Mouse (Mus musculus): ENCODE data around the gene Sytl3. TPM values are rescaled to one million over a fixed set of nuclear protein-coding genes. Genes with fewer than 3 reads are reported as not detected.

The Sytl3 gene
- polyA plus RNA-seq, 1 experiment from 2014 or later: not detected

- ATAC-seq (no peak), DNase-seq (ENCODE audit: low read depth, low spot score) (no peak)
- in situ Hi-C loops (cut with MboI; ENCODE audit: low pct_unique_long_range_greater_than_20kb): no loop called here
- ChIA-PET CTCF (interaction anchor here (1.3 kb wide), 2 partner anchors 10 to 32 kb away, joined by 3 to 5 read pairs; no protein-coding TSS in a partner anchor), POLR2A (interaction anchor here (1.6 kb wide), 1 partner anchor 10 kb away, joined by 8 read pairs; no protein-coding TSS in a partner anchor)
- no peaks in the 10 kb centered on the region for H3K27me3 ChIP-seq
- TF ChIP-seq CTCF (IDR thresholded peaks at IDR 0.05): no peak
Measured at GRCm38 (mm10) chr17:6746452-6747231, 87.7 kb downstream of the Sytl3 start.

DNA sequence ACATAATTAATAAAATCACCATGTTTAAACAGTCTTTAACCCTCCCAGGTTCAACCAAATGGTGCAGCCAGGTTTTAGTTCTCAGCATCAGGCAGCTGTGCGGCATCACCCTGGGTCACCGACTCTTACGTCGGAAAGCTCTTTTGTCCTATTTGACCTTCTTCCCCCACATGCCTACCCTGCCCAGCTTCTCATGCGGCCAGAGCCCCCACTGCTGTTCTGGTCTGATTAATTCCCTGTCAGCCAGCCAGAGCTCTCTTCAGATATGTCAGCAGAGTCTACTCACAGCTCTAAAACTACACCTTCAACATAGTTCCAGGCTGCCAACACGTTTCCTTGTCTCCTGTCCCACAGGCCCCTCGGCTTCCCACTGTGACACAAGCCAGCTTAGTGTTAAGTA is 88.6 kb downstream of the Sytl3 start:
- ATAC-seq (no peak), DNase-seq (ENCODE audit: low read depth, low spot score) (no peak)
- TF ChIP-seq CTCF (IDR thresholded peaks at IDR 0.05): no peak
- in situ Hi-C loops (cut with MboI; ENCODE audit: low pct_unique_long_range_greater_than_20kb): no loop called here
- ChIA-PET CTCF (interaction anchor here (1.3 kb wide), 1 partner anchor 31 kb away, joined by 3 read pairs; no protein-coding TSS in a partner anchor), POLR2A (interaction anchor here (1.6 kb wide), 1 partner anchor 11 kb away, joined by 8 read pairs; no protein-coding TSS in a partner anchor)
- no peaks in the 10 kb centered on the region for H3K27me3 ChIP-seq

- no peaks in the 10 kb centered on the region for H3K27me3 ChIP-seq
- ATAC-seq (peak; percentile 52), DNase-seq (ENCODE audit: low read depth, low spot score) (no peak)
- POLR2A ChIA-PET: interaction anchor here (0.6 to 1.3 kb wide), 4 partner anchors 11 to 32 kb away, joined by 4 to 6 read pairs (median 4); no protein-coding TSS in a partner anchor
- in situ Hi-C loops (cut with MboI; ENCODE audit: low pct_unique_long_range_greater_than_20kb): no loop called here
- CTCF ChIA-PET: interaction anchor here (0.7 to 1.6 kb wide), 3 partner anchors 13 to 86 kb away, joined by 3 to 4 read pairs (median 3); no protein-coding TSS in a partner anchor
- no peak for TF ChIP-seq CTCF (IDR thresholded peaks at IDR 0.05)
Measured at GRCm38 (mm10) chr17:6748779-6749464, 90.0 kb downstream of the Sytl3 start.

GRCm38 (mm10) chr17:6751221-6751859 is 92.4 kb downstream of the Sytl3 start:
- no peak for TF ChIP-seq CTCF (IDR thresholded peaks at IDR 0.05)
- DNase-seq (ENCODE audit: low read depth, low spot score) (no peak), ATAC-seq (no peak)
- in situ Hi-C loops (cut with MboI; ENCODE audit: low pct_unique_long_range_greater_than_20kb): no loop called here
- POLR2A ChIA-PET: no interaction called here
- CTCF ChIA-PET: no interaction called here
- H3K27me3 ChIP-seq: no peaks in the 10 kb centered on the region

- POLR2A ChIA-PET: no interaction called here
- TF ChIP-seq CTCF (IDR thresholded peaks at IDR 0.05): no peak
- no peak for DNase-seq (ENCODE audit: low read depth, low spot score)
- CTCF ChIA-PET: no interaction called here
- H3K27me3 ChIP-seq: no peaks in the 10 kb centered on the region
- in situ Hi-C loops (cut with MboI; ENCODE audit: low pct_unique_long_range_greater_than_20kb): no loop called here
- ATAC-seq: no peak
Measured at GRCm38 (mm10) chr17:6752375-6752774, 93.5 kb downstream of the Sytl3 start.

DNA sequence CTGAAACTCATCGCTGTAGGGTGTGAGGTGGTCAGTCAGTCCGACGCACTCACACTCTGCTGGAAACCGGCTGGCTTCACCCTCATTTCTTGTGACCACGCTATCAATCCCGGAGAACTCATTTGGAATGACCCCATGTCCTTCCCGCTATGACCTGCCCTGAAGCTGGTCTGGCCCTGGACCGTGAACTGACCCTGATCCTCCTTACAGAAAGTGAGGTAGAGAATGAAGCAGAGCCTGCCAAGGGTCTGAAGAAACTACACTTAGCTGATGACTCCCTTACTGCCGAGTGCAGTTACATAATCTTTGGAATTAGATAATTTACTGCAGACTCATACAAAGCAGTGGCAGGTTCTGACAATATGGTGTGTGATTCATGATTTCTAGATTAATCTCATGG is 96.3 kb downstream of the Sytl3 start:
- no peak for DNase-seq (ENCODE audit: low read depth, low spot score)
- H3K27me3 ChIP-seq: no peaks in the 10 kb centered on the region
- TF ChIP-seq CTCF (IDR thresholded peaks at IDR 0.05): no peak
- ChIA-PET POLR2A (no interaction called here), CTCF (no interaction called here)
- peak; percentile 19 for ATAC-seq
- in situ Hi-C loops (cut with MboI; ENCODE audit: low pct_unique_long_range_greater_than_20kb): no loop called here

DNA sequence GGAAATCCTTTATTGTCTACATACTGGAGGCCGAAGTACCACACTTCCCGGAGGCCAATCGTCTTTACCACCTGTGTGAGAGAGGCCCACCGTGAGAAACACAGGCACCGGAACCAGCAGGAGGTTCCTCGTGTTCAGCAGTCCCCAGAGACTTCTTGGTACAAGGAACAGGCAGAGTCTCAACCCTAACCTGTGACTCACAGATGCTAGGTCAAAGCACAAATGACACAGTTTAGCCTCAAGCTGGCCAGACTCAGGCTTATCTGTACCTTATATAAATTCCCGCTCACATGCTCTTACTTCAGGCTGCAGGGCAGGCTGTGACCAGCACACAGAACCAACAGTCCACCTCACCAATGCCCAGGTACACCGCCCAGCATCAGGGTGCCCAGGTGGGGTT is 97.0 kb downstream of the Sytl3 start:
- in situ Hi-C loops (cut with MboI; ENCODE audit: low pct_unique_long_range_greater_than_20kb): no loop called here
- ChIA-PET CTCF (no interaction called here), POLR2A (no interaction called here)
- DNase-seq (ENCODE audit: low read depth, low spot score) (no peak), ATAC-seq (no peak)
- no peaks in the 10 kb centered on the region for H3K27me3 ChIP-seq
- no peak for TF ChIP-seq CTCF (IDR thresholded peaks at IDR 0.05)

DNA sequence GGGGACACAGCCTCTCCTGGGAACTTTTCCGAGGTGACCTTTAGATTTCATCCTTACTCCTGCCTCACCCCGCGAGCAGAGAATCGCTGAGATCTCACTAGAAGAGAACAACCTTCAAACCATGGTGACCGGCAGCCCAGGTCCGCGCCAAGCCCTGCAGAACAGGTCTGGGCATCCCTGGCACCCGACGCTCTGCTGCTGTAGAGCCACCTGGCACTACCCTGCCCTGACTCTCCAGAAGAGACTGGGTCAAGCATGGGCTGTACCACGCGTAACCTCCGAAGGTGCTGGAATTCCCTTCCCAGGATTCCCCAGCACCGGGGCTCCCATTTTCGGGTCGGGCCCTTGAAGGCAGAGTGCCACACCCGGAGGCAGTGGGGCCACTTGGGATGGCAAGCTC is 99.0 kb downstream of the Sytl3 start:
- in situ Hi-C loops (cut with MboI; ENCODE audit: low pct_unique_long_range_greater_than_20kb): no loop called here
- POLR2A ChIA-PET: interaction anchor here (0.8 kb wide), 1 partner anchor 11 kb away, joined by 3 read pairs; no protein-coding TSS in a partner anchor
- DNase-seq (ENCODE audit: low read depth, low spot score) (no peak), ATAC-seq (no peak)
- no peaks in the 10 kb centered on the region for H3K27me3 ChIP-seq
- CTCF ChIA-PET: interaction anchor here (0.9 kb wide), 1 partner anchor 8 kb away, joined by 3 read pairs; no protein-coding TSS in a partner anchor
- no peak for TF ChIP-seq CTCF (IDR thresholded peaks at IDR 0.05)

- TF ChIP-seq CTCF (IDR thresholded peaks at IDR 0.05): no peak
- no peaks in the 10 kb centered on the region for H3K27me3 ChIP-seq
- DNase-seq (ENCODE audit: low read depth, low spot score) (no peak), ATAC-seq (no peak)
- ChIA-PET CTCF (no interaction called here), POLR2A (no interaction called here)
- in situ Hi-C loops (cut with MboI; ENCODE audit: low pct_unique_long_range_greater_than_20kb): no loop called here
Measured at GRCm38 (mm10) chr17:6758845-6759244, 100.0 kb downstream of the Sytl3 start.

GRCm38 (mm10) chr17:6759717-6760292 is 100.9 kb downstream of the Sytl3 start:
- POLR2A ChIA-PET: no interaction called here
- no peaks in the 10 kb centered on the region for H3K27me3 ChIP-seq
- in situ Hi-C loops (cut with MboI; ENCODE audit: low pct_unique_long_range_greater_than_20kb): no loop called here

More at GRCm38 (mm10) chr17:6759717-6760292, 100.9 kb downstream of the Sytl3 start:
- CTCF ChIA-PET: no interaction called here
- no peak for ATAC-seq
- no peak for TF ChIP-seq CTCF (IDR thresholded peaks at IDR 0.05)
- no peak for DNase-seq (ENCODE audit: low read depth, low spot score)
